Mouse (Mus musculus) liver, embryonic 13.5 days (tissue): ENCODE results near the gene Bmp2k. TPM values are rescaled to one million over a fixed set of nuclear protein-coding genes. Genes with fewer than 3 reads are reported as not detected.
A peak's percentile ranks its signal among the peaks of the same experiment; 100 is the strongest.
"Not testable (repeated sequence)": the region's sequence is repeated elsewhere in the genome, so short reads cannot be mapped to it uniquely, and the experiment has no call there.

Experiments
- ATAC-seq: fragments of 200-750 bp; cut with Nextera tagmentation; 2 replicates; pipeline ENCODE4 v1.8.0; 2017; ENCODE audit warnings: low read depth, mild to moderate bottlenecking, moderate number of reproducible peaks, moderate library complexity
- DNase-seq: peaks from one replicate; pipeline ENCODE4 v3.0.0; 2022
- H3K27ac ChIP-seq: fragments of 300-500 bp; sonication (generic); 2 replicates; pipeline ENCODE4 v1.5.1; 2015; ENCODE audit warnings: moderate library complexity, mild to moderate bottlenecking, inconsistent platforms
- H3K27me3 ChIP-seq: fragments of 300-500 bp; sonication (generic); 2 replicates; pipeline ENCODE4 v1.6.1; 2015; ENCODE audit warnings: mild to moderate bottlenecking, inconsistent platforms
- H3K36me3 ChIP-seq: fragments of 300-500 bp; sonication (generic); 2 replicates; pipeline ENCODE4 v1.6.1; 2015; ENCODE audit warnings: mild to moderate bottlenecking, inconsistent platforms
- H3K4me1 ChIP-seq: fragments of 300-500 bp; sonication (generic); replicated peaks from 2 replicates; pipeline ENCODE4 v1.6.1; 2015; ENCODE audit warnings: inconsistent platforms
- H3K4me2 ChIP-seq: fragments of 300-500 bp; sonication (generic); 2 replicates; pipeline ENCODE4 v1.6.1; 2015; ENCODE audit warnings: inconsistent platforms, mild to moderate bottlenecking, moderate library complexity
- H3K4me3 ChIP-seq: fragments of 300-500 bp; sonication (generic); replicated peaks from 2 replicates; pipeline ENCODE4 v1.5.1; 2015; ENCODE audit warnings: mild to moderate bottlenecking, inconsistent platforms
- H3K9ac ChIP-seq: fragments of 300-500 bp; sonication (generic); 2 replicates; pipeline ENCODE4 v1.6.1; 2015; ENCODE audit warnings: mild to moderate bottlenecking, inconsistent platforms
- H3K9me3 ChIP-seq: fragments of 300-500 bp; sonication (generic); replicated peaks from 2 replicates; pipeline ENCODE4 v1.6.1; 2016; ENCODE audit warnings: inconsistent platforms
- WGBS: fragments of 180-500 bp; shearing (Covaris S2); methylation state at CpG from one replicate; pipeline ENCODE4 v1.1.7; 2015; ENCODE audit not compliant: insufficient replicate concordance; 5-methylcytosine and 5-hydroxymethylcytosine counted together
- polyA plus RNA-seq: library from polyadenylated mRNA; unstranded; fragments of >200 nt; fragmentation: Nextera tagmentation; extraction: Ambion mirVana; gene quantifications from 2 replicates; pipeline ENCODE4 v1.2.1, GENCODE M21; 2015

The Bmp2k gene
- polyA plus RNA-seq, 1 experiment from 2014 or later, result 34.7 TPM

- Histone ChIP-seq H3K36me3 (peaks cover 36% of the 10 kb centered on the region), H3K27ac (peak overlapping the region; percentile 98), H3K4me1 (peaks cover 90% of the 10 kb centered on the region), H3K27me3 (no peaks in the 10 kb centered on the region), H3K9ac (peak overlapping the region; percentile 98), H3K4me2 (peak overlapping the region; percentile 75), H3K4me3 (peak overlapping the region; percentile 94), H3K9me3 (no peaks in the 10 kb centered on the region)
- ATAC-seq, result no peak
- DNase-seq, result no peak
- 52% methylated on average over 7 of the region's 7 CpGs for WGBS
Measured at GRCm38 (mm10) chr5:97002937-97003336, 5.4 kb downstream of the Bmp2k start.

- DNase-seq (no peak), ATAC-seq (no peak)
- Histone ChIP-seq H3K4me3 (peak overlapping the region; percentile 94), H3K9ac (peak overlapping the region; percentile 98), H3K36me3 (peaks cover 36% of the 10 kb centered on the region), H3K9me3 (no peaks in the 10 kb centered on the region), H3K27ac (peak overlapping the region; percentile 98), H3K27me3 (no peaks in the 10 kb centered on the region), H3K4me2 (peak overlapping the region; percentile 75), H3K4me1 (peaks cover 99% of the 10 kb centered on the region)
- 59% methylated on average over 23 of the region's 23 CpGs for WGBS
Measured at GRCm38 (mm10) chr5:97004178-97005030, 6.9 kb downstream of the Bmp2k start.

DNA sequence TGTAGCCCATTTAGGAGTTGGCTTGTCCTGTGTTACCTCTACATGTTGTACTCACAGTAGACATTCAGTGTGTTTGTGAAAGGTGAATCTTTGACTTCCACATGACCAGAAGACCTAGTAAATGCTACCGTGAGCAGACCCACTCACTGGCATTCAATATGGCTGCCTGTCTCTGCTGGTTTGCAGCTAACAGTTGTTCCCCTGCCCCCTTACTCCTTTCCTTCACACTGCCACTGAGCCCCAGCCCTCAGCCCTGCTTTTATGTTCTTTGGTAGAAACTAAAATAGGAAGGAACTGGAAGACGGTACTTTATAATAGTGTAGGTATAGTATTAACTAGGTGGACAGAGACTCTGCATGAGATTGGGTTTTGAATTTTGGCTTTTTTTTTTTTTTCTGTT, 8.4 kb downstream of the Bmp2k start:
- H3K4me3 ChIP-seq, result peak overlapping the region; percentile 34
- peak overlapping the region; percentile 92 for H3K27ac ChIP-seq
- WGBS, result 69% methylated on average over 2 of the region's 2 CpGs
- no peak for DNase-seq
- H3K4me2 ChIP-seq, result peak overlapping the region; percentile 75
- no peak for ATAC-seq
- H3K4me1 ChIP-seq, result peaks cover 99% of the 10 kb centered on the region
- H3K36me3 ChIP-seq, result peaks cover 23% of the 10 kb centered on the region
- no peaks in the 10 kb centered on the region for H3K9me3 ChIP-seq
- peak overlapping the region; percentile 62 for H3K9ac ChIP-seq
- H3K27me3 ChIP-seq, result no peaks in the 10 kb centered on the region

DNA sequence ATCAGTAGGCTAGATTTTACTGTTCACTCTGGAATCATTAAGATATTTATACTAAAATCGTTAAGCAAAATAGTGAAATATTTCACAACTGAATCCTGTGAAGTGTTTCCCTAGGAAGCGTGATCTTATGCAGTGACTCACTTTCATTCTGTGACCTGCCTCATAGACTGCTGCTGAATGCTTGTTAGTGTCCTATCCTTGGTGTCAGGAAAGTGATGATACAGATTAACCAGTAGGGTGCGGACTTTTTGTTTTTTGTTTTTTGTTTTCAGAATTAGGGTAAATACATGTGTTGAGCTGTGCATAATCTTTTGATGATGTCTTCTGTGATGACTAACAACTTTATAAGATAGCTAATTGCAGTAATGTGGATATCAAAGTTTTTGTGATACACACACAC, 9.4 kb downstream of the Bmp2k start:
- Histone ChIP-seq H3K27me3 (no peaks in the 10 kb centered on the region), H3K27ac (peak overlapping the region; percentile 92), H3K4me1 (peaks cover 96% of the 10 kb centered on the region), H3K9ac (peak overlapping the region; percentile 62), H3K36me3 (peaks cover 13% of the 10 kb centered on the region), H3K4me3 (peak overlapping the region; percentile 34), H3K4me2 (peak overlapping the region; percentile 75), H3K9me3 (no peaks in the 10 kb centered on the region)
- 48% methylated on average over 3 of the region's 3 CpGs for WGBS
- DNase-seq, result no peak
- no peak for ATAC-seq

DNA sequence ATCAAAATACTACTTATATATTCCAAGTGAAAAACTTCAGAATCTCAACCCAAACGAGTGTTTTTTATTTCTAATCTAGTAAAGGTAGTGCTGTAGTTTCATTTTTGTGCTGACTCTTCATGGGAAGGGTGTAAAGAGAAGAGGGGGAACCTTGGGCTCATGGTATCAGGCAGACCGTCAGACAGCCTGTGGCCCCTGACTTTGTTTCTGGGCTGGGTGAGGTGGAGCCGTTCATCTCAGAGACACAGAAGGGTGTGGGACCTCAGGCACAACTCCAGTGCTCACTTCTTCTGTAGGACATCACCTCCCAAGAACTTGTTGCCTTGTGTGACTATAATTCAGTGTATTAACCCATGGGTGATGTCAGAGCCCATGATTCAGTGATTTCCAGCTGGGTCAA, 10.0 kb downstream of the Bmp2k start:
- peak overlapping the region; percentile 62 for H3K9ac ChIP-seq
- peaks cover 95% of the 10 kb centered on the region for H3K4me1 ChIP-seq
- 25% methylated on average over 3 of the region's 3 CpGs for WGBS
- H3K4me2 ChIP-seq, result peak overlapping the region; percentile 75
- no peaks in the 10 kb centered on the region for H3K27me3 ChIP-seq
- H3K4me3 ChIP-seq, result peak overlapping the region; percentile 34
- DNase-seq, result peak; percentile 73
- ATAC-seq, result peak; percentile 89
- peaks cover 13% of the 10 kb centered on the region for H3K36me3 ChIP-seq
- H3K9me3 ChIP-seq, result no peaks in the 10 kb centered on the region
- peak overlapping the region; percentile 92 for H3K27ac ChIP-seq

GRCm38 (mm10) chr5:97009140-97009539, 11.7 kb downstream of the Bmp2k start:
- peak overlapping the region; percentile 92 for H3K27ac ChIP-seq
- H3K4me2 ChIP-seq, result peak overlapping the region; percentile 75
- H3K4me1 ChIP-seq, result peaks cover 93% of the 10 kb centered on the region
- not testable (repeated sequence) for ATAC-seq, H3K9me3 ChIP-seq, H3K27me3 ChIP-seq, DNase-seq
- H3K9ac ChIP-seq, result peak overlapping the region; percentile 60
- 56% methylated on average over 10 of the region's 10 CpGs for WGBS
- peak overlapping the region; percentile 46 for H3K4me3 ChIP-seq
- H3K36me3 ChIP-seq, result peaks cover 12% of the 10 kb centered on the region

DNA sequence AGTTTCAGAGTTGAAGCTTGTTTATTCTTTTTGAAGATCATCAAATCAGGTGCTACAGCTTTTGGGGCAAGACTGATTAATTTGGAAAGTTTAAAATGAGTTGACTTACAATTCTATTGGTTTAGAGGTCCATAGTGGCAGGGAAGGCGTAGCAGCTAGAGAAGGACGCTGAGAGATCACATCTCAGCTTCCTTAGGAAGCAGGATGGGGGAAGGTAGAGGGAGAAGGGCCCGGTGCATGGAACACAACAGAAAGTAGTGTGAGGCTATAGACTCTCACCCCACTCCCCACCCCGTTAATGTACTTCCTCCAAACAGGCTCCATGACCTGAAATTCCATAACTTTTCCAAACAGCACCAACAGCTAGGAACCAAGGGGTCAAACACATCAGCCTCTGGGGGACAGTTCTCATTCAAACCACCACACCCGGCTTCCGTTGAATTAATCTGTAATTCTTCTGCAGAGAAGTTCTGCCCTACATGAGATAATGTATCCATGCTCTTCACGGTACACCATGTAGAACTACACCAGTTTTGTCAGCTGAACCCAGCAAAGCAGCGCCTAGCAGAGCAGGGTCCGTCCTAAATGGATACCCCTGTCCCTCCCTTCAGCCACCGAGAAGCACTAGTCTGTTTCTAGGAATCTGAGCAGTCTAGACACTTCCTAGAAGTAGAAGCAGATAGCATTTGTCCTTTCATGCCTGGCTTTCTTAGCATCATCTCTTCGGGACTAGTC, 12.3 kb downstream of the Bmp2k start:
- Histone ChIP-seq H3K9me3 (no peaks in the 10 kb centered on the region), H3K4me3 (peak overlapping the region; percentile 46), H3K27ac (peak overlapping the region; percentile 92), H3K36me3 (peaks cover 9% of the 10 kb centered on the region), H3K4me1 (peaks cover 93% of the 10 kb centered on the region), H3K27me3 (no peaks in the 10 kb centered on the region), H3K4me2 (peak overlapping the region; percentile 75), H3K9ac (peak overlapping the region; percentile 60)
- DNase-seq (peak; percentile 66), ATAC-seq (peak; percentile 81)
- 16% methylated on average over 11 of the region's 11 CpGs for WGBS

DNA sequence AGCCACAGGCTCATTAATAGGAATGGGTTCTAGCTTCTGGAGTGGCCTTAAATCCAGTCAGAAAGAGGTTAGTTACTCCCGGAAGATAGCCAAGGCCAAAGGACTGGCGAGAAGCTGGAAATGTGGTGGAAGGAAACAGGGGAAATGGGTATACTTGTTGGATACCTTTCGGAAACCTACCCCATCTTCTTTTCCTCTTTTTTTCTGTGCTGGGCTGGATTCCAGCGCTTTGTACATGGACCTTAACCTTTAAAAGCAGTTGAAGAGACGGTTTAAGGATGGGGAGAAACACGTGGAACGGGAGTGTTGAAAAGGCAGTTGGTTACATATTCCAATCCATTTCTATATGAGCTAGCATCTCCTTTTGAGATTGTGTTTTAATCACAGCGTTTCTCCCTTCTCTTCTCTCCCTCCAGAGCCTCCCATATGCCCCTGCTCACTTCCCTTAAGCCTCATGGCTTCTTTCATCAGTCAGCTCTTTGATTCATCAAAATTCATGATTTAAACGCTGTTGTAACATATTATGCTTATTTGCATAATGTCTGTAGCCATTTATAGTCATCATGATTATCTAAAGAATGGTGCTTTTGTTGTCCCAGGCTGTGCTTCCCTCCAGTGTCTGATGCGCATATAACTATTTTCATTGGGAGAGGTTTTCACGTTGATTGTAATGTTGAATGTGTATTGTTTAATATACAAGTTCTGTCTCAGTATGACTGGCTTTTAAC, 18.5 kb downstream of the Bmp2k start:
- Histone ChIP-seq H3K9ac (no peak overlapping the region), H3K4me1 (peaks cover 88% of the 10 kb centered on the region), H3K27me3 (no peaks in the 10 kb centered on the region), H3K9me3 (no peaks in the 10 kb centered on the region), H3K36me3 (peaks cover 31% of the 10 kb centered on the region), H3K27ac (peak overlapping the region; percentile 37; the same call in 1 of the 2 replicates), H3K4me3 (no peak overlapping the region), H3K4me2 (0 out of 2 replicates have a peak overlapping the region, but pooled peaks have one; percentile 3)
- 85% methylated on average over 11 of the region's 11 CpGs for WGBS
- DNase-seq (no peak), ATAC-seq (no peak)

DNA sequence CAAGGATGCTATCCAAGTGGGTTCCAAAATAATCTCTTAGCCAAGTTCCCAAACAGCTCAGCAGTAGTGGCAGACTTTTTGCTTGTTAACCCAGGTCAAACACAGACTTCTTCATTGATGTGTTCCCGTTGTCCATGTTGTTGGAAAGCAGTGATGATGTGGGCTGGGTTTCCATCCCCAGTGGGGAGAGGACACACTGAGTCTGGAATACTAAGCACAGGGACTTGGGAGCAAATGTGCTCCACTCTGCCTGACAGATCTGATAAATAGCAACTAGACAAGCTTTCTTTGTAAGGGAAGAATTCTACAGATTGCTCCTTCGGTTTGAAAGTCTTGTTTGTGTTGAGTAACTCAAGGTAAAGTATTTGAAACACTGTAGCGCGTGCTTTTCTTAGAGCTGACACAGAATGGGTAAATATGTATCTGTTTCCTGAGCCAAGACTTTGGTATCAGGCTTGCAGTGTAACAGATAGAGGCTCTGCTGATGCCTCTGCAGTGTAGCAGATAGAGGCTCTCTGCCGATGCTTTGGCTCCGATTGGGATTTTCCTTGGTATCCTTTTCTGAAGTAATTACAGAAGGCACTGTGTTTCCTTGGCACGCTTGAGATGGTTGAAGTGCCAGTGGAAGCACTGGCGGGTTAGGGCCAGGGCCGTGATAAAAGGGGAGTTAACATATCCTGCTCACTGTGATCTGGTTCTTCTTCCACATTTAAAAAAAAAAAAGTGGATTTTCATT, 19.5 kb downstream of the Bmp2k start:
- no peak overlapping the region for H3K4me3 ChIP-seq
- H3K9ac ChIP-seq, result 0 out of 2 replicates have a peak overlapping the region, but pooled peaks have one; percentile 6
- DNase-seq (no peak), ATAC-seq (peak; percentile 43; the same call in 1 of the 2 replicates)
- 72% methylated on average over 9 of the region's 9 CpGs for WGBS
- H3K9me3 ChIP-seq, result no peaks in the 10 kb centered on the region
- no peaks in the 10 kb centered on the region for H3K27me3 ChIP-seq
- peak overlapping the region; percentile 13; the same call in 1 of the 2 replicates for H3K4me2 ChIP-seq
- peak overlapping the region; percentile 37 for H3K27ac ChIP-seq
- peaks cover 31% of the 10 kb centered on the region for H3K36me3 ChIP-seq
- peaks cover 91% of the 10 kb centered on the region for H3K4me1 ChIP-seq
